Mouse (Mus musculus): Measurements from ENCODE around the gene Areg.

Areg gene

GRCm38 (mm10) chr5:91139446-91139873 lies at the start of gene Areg:
Areg (plus strand) TSS chr5:91139599.
- WGBS: under 1% methylated on average over 44 of the region's 44 CpGs

- 83% methylated on average over 3 of the region's 3 CpGs for WGBS
Observed at GRCm38 (mm10) chr5:91090301-91090700, 49.1 kb upstream of the Areg start.

DNA sequence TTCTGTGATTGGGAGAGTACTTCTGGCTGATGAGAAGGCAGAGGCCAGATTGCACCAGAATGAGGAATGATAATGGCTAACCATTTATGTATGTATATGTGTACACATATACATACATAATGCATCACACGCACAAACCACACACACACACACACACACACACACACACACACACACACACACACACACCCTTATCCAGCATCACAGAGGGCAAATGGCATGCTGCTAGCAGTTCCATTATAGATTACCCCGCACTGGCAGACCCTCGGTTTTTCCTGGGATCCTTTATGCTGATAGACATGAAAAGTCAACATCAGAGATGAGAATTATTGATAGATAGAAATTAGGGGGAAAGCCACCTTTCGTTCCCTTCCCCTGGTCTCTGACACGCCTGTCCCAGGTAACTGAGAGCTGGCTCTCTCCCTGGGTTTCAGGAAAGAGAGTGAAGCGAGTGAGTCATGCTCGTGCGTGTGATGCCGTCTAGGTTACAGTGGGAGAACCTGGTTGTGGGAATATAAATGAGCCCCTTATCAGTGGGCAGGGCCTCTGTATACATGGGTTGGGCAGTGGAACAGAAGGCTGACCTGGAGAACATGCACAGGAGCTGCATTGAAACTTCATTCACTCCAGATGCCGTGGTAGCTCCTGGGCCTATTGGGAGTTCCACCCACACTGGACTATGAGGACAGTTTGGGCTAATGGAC lies 41.3 kb upstream of the Areg start:
- WGBS: 92% methylated on average over 10 of the region's 10 CpGs

- WGBS: 56% methylated on average over 5 of the region's 5 CpGs
Observed at GRCm38 (mm10) chr5:91101742-91102141, 37.7 kb upstream of the Areg start.

DNA sequence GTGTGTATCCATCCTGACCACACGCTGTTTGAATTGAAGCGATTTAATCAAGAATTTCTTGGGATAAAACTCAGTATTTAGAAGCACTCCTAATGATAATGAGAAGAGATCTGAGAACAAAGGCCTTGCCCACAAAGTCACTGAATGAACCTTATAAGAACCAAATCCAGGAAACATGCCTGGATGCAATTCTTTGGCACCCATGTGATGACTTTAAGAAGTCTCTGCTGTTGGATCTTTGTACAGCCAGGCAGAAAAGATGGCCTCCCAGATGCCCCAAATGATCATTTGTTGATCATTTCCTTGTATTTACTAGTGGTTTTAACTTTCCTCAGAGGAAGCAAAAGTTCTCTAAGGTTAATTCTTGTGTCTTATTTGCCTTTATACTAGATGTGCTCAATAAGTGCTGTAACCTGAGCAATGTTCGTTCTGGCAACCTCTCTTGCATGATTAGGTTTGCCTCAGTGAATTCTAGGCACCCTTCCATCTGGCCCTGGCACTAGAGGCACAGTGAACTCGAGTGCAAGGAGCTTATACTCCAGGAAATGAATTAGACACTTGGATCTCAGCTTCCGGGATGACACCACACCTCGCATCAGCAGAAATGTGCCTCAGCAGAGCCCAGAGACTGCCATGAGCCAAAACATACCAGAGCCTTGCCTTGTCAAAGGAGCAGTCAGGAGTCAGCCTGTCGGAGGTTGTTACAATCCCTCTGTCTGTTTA lies 35.3 kb upstream of the Areg start:
- 61% methylated on average over 7 of the region's 7 CpGs for WGBS

DNA sequence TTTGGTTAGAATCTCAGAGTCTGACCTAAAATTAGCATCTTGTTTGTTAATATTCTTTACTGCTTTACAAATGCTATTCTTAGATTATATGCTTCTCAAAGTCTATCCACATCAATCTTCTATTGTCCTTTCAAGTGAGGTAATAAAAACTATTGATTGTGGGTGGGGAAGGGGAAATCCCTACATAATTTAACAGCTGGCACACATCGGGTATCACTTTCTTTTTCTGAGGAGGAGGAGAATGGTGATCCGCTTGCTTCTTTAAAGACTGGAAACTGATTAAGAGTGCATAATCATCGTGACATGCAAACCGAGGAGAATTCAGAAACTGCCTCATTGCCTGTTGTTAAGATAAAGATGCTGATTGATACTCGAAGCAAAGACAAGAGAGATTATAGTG lies 33.2 kb upstream of the Areg start:
- WGBS: 72% methylated on average over 5 of the region's 5 CpGs

DNA sequence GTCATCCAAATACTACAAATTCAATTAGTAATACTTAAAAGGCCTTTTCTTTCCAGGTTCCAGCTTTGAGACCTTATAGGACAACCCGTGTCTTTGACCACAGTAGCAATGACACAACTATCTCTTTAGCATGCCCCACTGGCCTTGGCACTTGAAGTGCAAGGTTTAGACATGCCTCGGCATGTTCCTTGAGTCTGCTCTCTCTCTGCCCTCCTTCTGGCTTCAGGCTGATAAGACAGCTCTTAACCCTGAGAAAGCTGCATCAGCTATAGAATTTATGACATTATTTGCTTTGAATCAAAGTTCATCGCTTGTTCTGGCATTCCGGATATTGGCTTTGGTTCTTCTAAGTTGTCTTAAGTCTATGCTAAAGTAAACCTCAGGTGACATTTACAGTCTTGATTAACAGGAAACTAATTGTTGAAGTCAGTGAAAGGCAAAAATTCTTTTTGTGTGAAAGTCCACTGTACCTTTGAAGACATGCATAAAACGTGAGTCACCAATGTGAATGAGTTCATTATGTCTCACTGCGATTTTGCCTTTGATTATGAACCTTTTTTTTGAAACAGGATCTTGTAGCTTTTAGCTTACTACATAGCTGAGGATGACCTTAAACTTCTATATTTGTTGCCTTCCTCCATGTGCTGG lies 29.3 kb upstream of the Areg start:
- 92% methylated on average over 6 of the region's 6 CpGs for WGBS

- WGBS: 67% methylated on average over 8 of the region's 8 CpGs
Observed at GRCm38 (mm10) chr5:91111019-91111418, 28.4 kb upstream of the Areg start.

DNA sequence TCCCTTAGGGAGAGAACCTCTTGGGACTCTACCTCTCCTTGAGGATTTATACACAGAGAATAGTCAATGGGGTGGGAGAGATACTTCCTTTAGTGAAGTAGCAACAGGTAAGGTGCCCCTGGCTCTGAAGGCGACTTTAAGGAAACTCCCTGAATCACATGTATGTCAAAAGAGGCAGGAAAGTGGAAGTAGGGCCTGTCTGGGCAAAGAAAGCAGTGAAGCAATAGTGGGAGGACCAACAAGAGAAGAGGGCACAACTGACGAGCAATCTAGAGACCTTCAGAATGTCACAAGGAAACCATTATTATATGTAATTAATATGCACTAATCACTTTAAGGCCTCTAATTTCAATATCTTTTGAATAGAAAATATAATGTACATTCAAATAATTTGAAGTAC lies 25.4 kb upstream of the Areg start:
- WGBS: 90% methylated on average over 2 of the region's 2 CpGs

GRCm38 (mm10) chr5:91114574-91114973 lies 24.8 kb upstream of the Areg start:
- WGBS: 73% methylated on average over 1 of the region's 1 CpGs

- 80% methylated on average over 4 of the region's 4 CpGs for WGBS
Observed at GRCm38 (mm10) chr5:91123404-91123803, 16.0 kb upstream of the Areg start.

DNA sequence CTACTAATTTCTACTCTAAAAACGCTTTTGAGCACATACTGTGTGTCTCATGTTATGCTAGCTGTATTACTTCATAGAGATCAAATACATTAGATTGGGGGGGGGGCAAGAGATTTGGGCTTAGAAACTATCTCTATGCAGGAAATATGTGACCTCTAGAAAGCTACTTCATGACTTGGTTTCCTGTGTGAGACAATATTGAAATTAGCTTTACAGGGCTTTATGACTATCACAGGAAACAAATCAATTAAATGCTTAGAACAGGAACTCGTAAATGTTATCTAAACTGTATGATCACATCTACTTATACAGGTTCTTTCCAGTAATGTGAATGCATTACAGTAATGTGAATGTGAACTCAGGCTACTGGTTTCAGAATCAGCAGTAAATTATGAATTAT lies 15.3 kb upstream of the Areg start:
- 91% methylated on average over 2 of the region's 2 CpGs for WGBS

DNA sequence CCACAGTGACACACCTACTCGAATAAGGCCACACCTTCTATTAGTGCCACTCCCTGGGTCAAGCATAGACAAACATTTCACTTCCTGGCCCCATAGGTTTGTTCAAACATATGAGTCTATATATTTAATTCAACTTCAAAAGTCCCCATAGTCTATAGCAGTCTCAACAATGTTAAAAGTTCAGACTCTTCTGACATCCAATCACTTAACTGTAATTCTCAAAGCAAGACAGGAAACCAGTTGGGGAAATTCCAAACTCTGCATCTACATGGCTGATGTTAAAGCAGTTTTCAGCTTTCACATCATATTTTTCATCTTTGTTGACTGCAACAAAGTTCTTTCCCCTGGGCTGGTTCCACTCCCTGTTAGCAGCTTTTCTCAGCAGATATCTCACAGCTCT lies 12.8 kb upstream of the Areg start:
- 89% methylated on average over 1 of the region's 1 CpGs for WGBS

GRCm38 (mm10) chr5:91134961-91135360 lies 4.4 kb upstream of the Areg start:
- 71% methylated on average over 1 of the region's 1 CpGs for WGBS

DNA sequence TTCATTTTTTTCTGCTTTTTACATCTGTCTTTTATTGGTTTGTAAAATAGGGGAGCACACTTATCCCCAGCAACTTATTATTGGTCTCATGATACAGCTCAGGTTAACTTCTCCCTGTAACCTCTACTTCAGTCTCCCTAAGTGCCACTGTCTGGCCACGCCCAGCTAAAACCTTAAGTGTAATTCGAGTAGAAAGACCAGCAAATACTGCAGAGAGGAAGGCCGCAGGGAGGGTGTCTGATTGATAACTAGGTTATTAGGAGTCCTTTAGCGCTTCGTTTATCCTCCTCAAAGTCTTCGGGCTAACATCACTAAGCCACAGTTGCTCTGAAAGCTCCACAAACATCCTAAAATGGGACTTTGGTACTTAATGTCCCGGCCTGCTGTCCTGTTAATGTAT lies 429 bp upstream of the Areg start:
- WGBS: 31% methylated on average over 7 of the region's 7 CpGs

DNA sequence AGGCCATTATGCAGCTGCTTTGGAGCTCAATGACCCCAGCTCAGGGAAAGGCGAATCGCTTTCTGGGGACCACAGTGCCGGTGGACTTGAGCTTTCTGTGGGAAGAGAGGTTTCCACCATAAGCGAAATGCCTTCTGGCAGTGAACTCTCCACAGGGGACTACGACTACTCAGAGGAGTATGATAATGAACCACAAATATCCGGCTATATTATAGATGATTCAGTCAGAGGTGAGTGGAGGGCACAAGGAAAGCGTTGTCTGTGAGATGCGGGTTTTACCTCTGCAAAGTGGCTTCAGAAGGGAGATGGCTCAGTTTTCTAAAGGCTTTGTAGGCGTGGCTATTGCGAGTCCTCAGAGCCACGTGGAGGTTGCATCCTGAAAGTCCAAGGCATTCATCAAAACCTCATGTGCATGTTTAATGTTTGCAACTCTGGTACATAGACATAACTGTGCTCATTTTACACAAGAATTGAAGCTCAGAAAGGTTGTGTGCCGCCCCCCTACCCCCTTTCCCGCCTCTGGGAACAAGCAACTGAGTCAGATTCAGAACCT lies 1.6 kb downstream of the Areg start:
- 59% methylated on average over 13 of the region's 13 CpGs for WGBS

DNA sequence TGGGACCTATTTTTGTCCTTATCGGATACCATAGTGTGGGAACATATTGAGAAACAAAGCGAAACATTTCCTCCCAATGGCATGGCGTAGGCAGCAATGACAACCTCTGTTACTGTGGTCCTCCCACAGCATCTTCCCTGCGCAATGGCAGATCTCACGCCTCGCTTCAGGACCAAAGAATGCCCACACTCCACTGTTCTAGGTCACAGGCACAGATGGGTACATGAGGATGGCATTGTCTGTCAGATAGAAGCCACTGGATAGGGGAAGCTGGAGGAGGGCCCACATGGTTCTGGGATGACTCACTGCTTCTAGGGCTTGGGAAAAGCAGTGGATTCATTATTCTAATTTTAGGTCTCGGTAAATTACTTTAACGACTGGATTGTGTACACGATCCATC lies 5.6 kb downstream of the Areg start:
- WGBS: 61% methylated on average over 9 of the region's 9 CpGs

DNA sequence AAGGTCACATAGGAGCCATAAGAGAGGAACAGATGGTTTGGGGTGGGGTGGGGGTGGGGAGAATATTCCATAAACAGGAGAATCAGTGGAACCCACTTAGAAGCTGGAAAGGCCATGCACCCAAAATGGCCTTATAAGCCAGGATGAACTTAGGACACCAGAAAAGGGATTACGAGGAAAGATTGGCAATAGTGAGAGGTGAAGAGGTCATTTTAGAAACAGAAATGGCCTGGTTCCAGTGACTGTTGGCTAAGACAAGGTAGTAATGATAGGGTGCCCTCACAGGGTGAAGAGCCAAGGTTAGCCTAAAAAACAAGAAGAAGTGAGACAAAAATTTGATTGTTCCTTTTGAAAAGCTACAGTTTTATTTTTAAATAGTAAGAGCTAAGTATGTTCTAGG lies 7.6 kb downstream of the Areg start:
- 94% methylated on average over 1 of the region's 1 CpGs for WGBS

GRCm38 (mm10) chr5:91148054-91148453 lies 8.7 kb downstream of the Areg start:
- whole genome bisulfite sequencing: 69% methylated on average over 2 of the region's 2 CpGs

GRCm38 (mm10) chr5:91156677-91157076 lies 17.3 kb downstream of the Areg start:
- WGBS: 82% methylated on average over 8 of the region's 8 CpGs

- WGBS: 64% methylated on average over 3 of the region's 3 CpGs
Observed at GRCm38 (mm10) chr5:91157169-91157568, 17.8 kb downstream of the Areg start.

DNA sequence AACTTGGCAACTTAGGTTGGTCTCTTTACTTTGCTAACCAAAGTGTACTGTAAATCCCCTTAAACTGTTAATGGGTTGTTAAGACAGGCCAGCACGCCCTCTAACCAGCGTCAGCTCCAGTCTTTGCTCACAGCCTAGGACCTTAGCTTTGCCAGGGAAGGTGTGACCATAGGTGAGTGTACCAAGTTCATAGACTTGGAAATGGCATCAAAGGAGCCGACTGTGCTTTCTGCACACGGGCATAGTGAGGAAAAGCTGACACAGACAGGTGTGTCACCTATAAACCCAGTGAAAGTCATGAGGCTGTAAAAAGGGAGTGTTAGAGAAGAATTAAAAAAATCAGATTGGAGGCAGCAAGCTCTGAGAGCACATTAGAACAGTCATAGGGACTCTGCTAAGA lies 23.4 kb downstream of the Areg start:
- WGBS: 85% methylated on average over 4 of the region's 4 CpGs

- WGBS: 84% methylated on average over 5 of the region's 5 CpGs
Observed at GRCm38 (mm10) chr5:91166601-91167000, 27.2 kb downstream of the Areg start.
